Mouse (Mus musculus): ENCODE measurements at regions not wholly inside any gene's neighbourhood (a gene's known extent, or its start where the extent isn't known, plus 50 kb on each side); places are given as distances from the start of the nearest gene placed in this dataset.

DNA sequence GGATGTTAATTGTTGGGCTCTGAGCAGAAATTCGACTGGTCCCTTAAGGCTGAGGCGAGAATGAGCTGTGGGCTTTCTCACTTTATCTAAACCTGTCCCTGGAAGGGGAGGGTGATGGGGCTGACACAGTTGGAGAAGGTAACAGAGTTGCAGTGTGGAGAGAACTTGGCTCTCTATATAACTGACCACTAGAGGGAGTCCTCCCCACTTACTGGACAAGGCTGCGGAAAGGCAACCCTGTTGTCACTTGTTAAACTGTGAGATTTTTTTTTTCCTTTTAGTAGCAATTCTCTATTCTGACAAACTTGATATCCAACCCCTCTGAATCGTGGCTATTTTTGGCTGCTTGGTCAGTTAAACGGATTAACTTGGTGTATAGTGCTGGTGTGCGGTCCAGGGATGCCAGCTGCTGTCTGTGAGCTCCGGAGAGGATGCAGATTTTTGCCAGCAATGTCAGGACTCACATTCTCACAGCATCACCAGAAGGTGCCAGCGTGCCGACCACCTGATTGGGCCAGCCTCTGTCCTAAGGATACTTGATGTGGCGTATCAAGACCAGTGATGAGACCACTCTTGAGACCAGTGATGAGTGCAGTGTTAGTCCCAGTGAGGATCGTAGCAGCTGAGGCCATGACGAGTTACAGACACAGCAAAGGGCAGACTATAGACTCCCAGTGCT, 85.8 kb upstream of the Fam174b start:
- DNase-seq (ENCODE audit: low spot score), result peak; percentile 45
- H3K36me3 ChIP-seq (replicated peaks), result no peaks in the 10 kb centered on the region
- peaks cover 3% of the 10 kb centered on the region for H3K9me3 ChIP-seq
- no peak overlapping the region for H3K27ac ChIP-seq (replicated peaks)
- H3K4me1 ChIP-seq, result peaks cover 6% of the 10 kb centered on the region
- peaks cover 4% of the 10 kb centered on the region; the same call in 1 of the 2 replicates for H3K27me3 ChIP-seq (replicated peaks; ENCODE audit: low read depth, poor library complexity, severe bottlenecking)
- H3K4me3 ChIP-seq, result no peak overlapping the region
- 44% methylated on average over 12 of the region's 12 CpGs for WGBS

DNA sequence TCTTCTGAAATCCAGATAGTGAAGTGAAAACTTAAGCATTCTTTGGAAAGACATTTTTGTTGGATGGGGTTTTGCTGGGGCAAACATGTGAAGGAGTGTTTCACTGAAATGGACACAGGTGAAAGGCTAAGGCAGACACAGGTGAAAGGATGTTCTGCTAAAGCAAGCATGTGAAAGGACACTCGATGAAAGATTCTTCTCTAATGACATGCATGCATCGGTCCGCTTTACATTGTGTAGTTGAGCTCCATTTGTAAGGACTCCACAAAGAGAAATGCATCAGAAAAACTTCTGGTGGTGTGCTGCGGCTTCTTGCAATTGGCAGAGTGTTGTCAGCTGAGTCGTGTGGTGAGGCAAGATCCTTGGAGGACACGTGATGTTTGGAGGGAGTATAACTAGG, 89.2 kb upstream of the Fam174b start:
- no peaks in the 10 kb centered on the region for H3K36me3 ChIP-seq (replicated peaks)
- no peaks in the 10 kb centered on the region for H3K4me1 ChIP-seq
- 91% methylated on average over 6 of the region's 6 CpGs for WGBS
- DNase-seq (ENCODE audit: low spot score), result no peak
- peaks cover 4% of the 10 kb centered on the region; the same call in 1 of the 2 replicates for H3K27me3 ChIP-seq (replicated peaks; ENCODE audit: low read depth, poor library complexity, severe bottlenecking)
- no peak overlapping the region for H3K27ac ChIP-seq (replicated peaks)
- no peak overlapping the region for H3K4me3 ChIP-seq
- peaks cover 3% of the 10 kb centered on the region for H3K9me3 ChIP-seq

DNA sequence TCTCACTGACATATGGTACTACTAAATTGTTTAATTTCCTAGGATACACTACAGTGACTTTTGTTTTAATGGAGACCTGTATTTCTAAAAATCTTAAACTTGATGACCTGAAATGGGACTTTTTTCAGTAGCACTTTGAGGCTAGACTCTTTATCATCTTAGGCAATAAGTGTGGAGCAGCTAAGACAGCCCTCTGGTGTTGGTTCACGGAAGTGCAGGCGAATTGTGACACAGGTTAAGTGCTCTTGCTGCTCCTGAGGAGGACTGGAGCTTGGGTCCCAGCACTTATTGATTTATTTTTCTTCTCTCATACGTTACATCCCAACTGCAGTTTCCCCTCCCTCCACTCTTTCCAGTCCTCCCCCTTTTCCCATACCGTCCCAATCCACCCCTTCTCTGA, 92.1 kb upstream of the Fam174b start:
- Histone ChIP-seq H3K36me3 (replicated peaks) (no peaks in the 10 kb centered on the region), H3K27ac (replicated peaks) (no peak overlapping the region), H3K4me3 (no peak overlapping the region), H3K9me3 (peaks cover 3% of the 10 kb centered on the region), H3K4me1 (no peaks in the 10 kb centered on the region), H3K27me3 (replicated peaks; ENCODE audit: low read depth, poor library complexity, severe bottlenecking) (no peaks in the 10 kb centered on the region)
- peak; percentile 81 for DNase-seq (ENCODE audit: low spot score)
- 28% methylated on average over 4 of the region's 4 CpGs for WGBS

DNA sequence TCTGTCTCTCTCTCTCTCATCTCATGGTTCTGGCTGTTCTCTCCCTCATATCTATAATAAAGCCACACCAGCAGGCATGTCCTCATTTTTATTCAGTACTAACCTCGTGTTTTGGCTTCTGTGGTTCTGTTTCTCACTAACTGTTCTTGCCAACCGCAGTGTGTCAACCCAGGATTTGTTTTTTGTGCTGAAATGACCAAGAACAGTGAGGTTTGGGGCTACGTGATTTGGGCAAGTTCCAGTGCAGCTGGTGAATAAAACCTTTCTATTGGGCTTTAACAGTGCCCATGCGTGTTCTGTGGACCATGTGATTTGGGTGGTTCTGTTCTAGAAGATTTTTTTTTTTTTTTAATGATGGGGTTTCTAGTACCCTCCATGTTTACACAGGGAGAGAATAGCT, 93.0 kb upstream of the Fam174b start:
- Histone ChIP-seq H3K9me3 (peaks cover 3% of the 10 kb centered on the region), H3K4me3 (no peak overlapping the region), H3K27ac (replicated peaks) (no peak overlapping the region), H3K36me3 (replicated peaks) (no peaks in the 10 kb centered on the region), H3K4me1 (no peaks in the 10 kb centered on the region), H3K27me3 (replicated peaks; ENCODE audit: low read depth, poor library complexity, severe bottlenecking) (no peaks in the 10 kb centered on the region)
- 82% methylated on average over 4 of the region's 4 CpGs for WGBS
- no peak for DNase-seq (ENCODE audit: low spot score)

DNA sequence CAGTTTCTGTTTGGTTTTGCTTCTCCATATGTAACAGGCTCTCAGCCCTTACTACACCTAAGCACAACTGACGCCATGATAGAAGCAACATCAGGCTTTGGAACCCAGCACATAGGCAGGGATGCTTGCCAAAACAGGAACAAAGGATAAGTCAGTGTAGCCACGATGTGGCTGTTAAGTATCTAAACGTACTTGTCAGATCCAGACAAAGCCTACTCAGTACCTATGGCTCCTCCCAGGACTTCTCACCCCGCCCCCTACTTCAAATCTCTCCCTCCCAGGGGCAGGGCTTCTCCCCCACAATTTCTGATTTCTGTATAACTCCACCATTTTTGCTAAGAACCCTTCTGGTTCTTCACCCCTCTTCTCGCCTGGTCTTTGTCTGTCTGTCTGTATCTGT, 93.4 kb upstream of the Fam174b start:
- Histone ChIP-seq H3K27me3 (replicated peaks; ENCODE audit: low read depth, poor library complexity, severe bottlenecking) (no peaks in the 10 kb centered on the region), H3K4me3 (no peak overlapping the region), H3K27ac (replicated peaks) (no peak overlapping the region), H3K4me1 (no peaks in the 10 kb centered on the region), H3K36me3 (replicated peaks) (no peaks in the 10 kb centered on the region), H3K9me3 (peaks cover 3% of the 10 kb centered on the region)
- no peak for DNase-seq (ENCODE audit: low spot score)
- WGBS, result 65% methylated on average over 5 of the region's 5 CpGs

DNA sequence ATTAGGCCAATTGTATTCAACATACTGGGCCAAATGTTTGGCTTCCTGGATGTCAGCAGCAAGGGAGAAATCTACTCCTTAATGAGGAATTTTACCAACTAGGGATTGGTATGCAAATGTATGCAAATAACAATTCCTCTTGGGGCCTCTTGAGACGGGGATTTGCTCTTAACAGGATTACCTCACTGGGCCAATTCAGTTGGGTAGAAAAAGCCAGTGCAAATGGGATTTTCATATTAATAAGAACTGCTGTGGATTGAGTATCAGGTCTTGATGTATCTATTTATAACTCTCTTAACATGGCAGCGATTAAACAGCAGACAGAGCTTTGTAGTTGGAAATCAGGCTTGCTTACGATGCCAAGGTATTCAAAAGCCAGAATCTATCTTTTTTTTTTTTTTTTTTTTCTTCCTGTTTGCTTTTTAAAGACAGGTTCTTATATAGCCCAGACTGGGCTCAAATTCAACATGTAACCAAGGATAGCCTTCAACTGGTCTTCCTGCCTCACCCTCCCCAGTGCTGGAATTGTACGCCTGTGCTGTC, 95.7 kb upstream of the Fam174b start:
- 60% methylated on average over 4 of the region's 4 CpGs for WGBS
- Histone ChIP-seq H3K36me3 (replicated peaks) (no peaks in the 10 kb centered on the region), H3K4me1 (no peaks in the 10 kb centered on the region), H3K9me3 (no peaks in the 10 kb centered on the region), H3K27me3 (replicated peaks; ENCODE audit: low read depth, poor library complexity, severe bottlenecking) (no peaks in the 10 kb centered on the region), H3K4me3 (no peak overlapping the region), H3K27ac (replicated peaks) (no peak overlapping the region)
- DNase-seq (ENCODE audit: low spot score), result no peak

DNA sequence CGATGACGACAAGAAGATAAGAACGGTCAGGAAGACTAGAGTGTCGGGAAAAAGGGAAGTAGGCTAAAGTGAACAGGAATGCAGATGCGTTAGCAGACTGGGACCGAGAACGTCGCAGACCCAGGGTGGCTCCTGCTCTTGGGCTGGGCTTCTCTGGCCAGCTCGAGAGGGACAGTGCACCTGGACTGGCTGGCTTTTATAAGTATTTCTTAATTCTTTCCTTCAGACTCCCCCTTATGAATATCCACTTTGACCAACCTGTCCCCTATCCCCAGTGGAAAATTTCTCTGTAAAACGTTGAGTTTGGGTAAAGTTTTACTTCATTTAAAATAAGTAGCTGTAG, 96.1 kb upstream of the Fam174b start:
- Histone ChIP-seq H3K27ac (replicated peaks) (no peak overlapping the region), H3K9me3 (no peaks in the 10 kb centered on the region), H3K4me3 (no peak overlapping the region), H3K36me3 (replicated peaks) (no peaks in the 10 kb centered on the region), H3K4me1 (no peaks in the 10 kb centered on the region), H3K27me3 (replicated peaks; ENCODE audit: low read depth, poor library complexity, severe bottlenecking) (no peaks in the 10 kb centered on the region)
- DNase-seq (ENCODE audit: low spot score), result no peak
- whole genome bisulfite sequencing, result 63% methylated on average over 10 of the region's 10 CpGs

DNA sequence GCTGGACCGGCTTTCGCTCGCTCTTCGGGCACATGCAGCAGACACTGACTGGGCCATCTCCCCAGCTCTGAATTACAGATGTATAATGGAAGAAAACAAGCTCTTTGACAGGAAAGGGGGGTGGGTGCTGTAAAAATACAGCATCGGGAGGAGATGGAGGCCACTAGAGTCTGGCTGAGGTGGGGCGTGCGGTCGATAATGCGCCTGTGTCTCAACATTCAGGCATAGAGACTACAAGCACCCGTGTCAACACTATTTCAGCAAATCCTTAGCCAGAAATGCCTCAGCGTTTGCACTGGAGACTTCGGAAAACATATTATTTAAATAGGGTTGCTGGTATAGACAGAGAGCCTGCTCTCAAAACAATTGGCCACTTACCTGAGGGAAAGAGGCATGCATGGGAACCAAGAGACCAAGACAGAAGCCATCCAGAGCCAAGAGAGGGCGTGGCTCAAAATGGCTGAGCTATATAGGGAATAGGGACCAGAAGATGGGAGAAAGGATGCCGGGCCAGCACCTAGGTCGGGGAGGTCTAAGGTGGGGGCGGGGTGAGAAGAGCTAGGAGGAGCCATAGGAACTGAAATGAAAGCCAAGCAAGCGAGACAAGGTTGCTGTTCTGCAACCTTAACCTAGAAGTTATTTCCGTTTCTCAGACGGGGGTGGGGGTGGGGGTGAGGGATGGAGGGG, 96.7 kb upstream of the Fam174b start:
- no peaks in the 10 kb centered on the region for H3K4me1 ChIP-seq
- no peaks in the 10 kb centered on the region for H3K9me3 ChIP-seq
- no peak for DNase-seq (ENCODE audit: low spot score)
- H3K36me3 ChIP-seq (replicated peaks), result no peaks in the 10 kb centered on the region
- no peak overlapping the region for H3K4me3 ChIP-seq
- WGBS, result 83% methylated on average over 19 of the region's 19 CpGs
- no peak overlapping the region for H3K27ac ChIP-seq (replicated peaks)
- no peaks in the 10 kb centered on the region for H3K27me3 ChIP-seq (replicated peaks; ENCODE audit: low read depth, poor library complexity, severe bottlenecking)

DNA sequence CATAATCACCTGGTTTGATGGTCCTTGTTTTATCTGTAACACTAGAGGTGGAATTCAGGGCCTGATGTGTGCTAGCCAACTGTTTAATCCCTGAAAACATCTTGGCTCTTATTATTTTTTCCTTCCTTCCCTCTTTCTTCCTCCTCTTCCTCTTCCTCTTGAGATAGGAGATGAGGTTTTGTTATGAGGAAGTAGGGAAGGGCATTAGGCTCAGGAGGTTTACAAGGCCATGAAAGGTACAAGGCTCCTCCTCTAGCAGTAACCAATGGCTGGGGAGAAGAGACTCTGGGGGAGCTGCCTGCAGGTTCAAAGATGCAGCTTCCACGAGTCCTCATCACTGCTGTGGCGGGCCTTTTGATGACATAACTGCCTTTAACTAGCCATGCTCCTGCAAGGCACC, 98.6 kb upstream of the Chd2 start:
- peaks cover 17% of the 10 kb centered on the region for H3K4me1 ChIP-seq
- WGBS, result 65% methylated on average over 2 of the region's 2 CpGs
- DNase-seq (ENCODE audit: low spot score), result no peak
- H3K9me3 ChIP-seq, result no peaks in the 10 kb centered on the region
- H3K36me3 ChIP-seq (replicated peaks), result no peaks in the 10 kb centered on the region
- H3K27me3 ChIP-seq (replicated peaks; ENCODE audit: low read depth, poor library complexity, severe bottlenecking), result no peaks in the 10 kb centered on the region
- H3K4me3 ChIP-seq, result no peak overlapping the region
- no peak overlapping the region for H3K27ac ChIP-seq (replicated peaks)

DNA sequence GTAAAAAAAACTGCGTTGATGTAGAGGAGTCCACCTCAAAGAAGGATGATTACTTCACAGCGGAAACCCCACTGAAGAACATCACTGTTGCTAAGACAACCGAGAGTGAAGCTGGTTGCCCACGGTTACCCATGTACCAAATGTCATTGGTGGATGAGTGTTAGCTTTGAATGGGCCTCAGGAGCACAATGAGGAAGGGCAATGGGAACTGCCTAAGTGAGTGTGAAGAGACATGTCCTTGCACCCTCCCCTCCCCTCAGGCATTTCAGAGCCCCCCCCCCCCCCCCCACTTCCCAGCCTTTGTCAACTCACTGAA, 96.1 kb upstream of the Chd2 start:
- DNase-seq (ENCODE audit: low spot score), result peak; percentile 32
- no peak overlapping the region for H3K27ac ChIP-seq (replicated peaks)
- H3K4me3 ChIP-seq, result no peak overlapping the region
- no peaks in the 10 kb centered on the region for H3K27me3 ChIP-seq (replicated peaks; ENCODE audit: low read depth, poor library complexity, severe bottlenecking)
- H3K4me1 ChIP-seq, result peaks cover 17% of the 10 kb centered on the region
- H3K36me3 ChIP-seq (replicated peaks), result no peaks in the 10 kb centered on the region
- WGBS, result 72% methylated on average over 4 of the region's 4 CpGs
- no peaks in the 10 kb centered on the region for H3K9me3 ChIP-seq

DNA sequence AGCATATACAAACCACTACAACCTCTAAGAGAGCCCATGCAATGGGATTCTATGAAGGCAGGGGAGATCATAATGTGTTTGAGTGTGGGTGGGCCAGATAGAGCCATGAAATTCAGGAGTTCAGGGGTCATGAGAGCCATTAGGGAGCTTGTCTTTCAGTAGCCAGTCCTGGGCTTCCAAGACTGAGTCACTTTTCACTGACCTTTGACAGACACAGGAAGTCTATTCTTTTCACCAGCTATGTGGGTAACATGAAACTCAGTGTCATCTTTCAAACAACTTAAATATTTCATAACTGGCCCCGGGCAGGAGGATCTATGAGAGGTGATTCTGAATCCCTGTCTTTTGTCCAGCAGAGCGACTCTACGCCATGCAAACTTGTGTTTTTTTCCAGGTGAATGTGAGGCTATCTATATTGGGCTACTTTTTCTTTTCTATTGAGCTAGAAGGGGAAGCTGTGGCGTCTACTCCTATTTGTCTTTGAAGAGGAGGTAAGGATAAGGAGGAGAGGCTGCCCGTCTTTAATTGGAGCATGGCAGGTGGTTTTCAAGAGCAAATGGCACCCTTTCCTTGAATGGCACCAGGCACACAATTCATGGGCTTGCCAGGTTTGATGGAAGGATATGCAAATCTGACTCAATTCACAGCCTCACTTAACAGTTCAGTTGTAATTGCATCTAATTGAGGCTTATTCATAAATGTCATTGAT, 95.6 kb upstream of the Chd2 start:
- peaks cover 17% of the 10 kb centered on the region for H3K4me1 ChIP-seq
- no peaks in the 10 kb centered on the region for H3K36me3 ChIP-seq (replicated peaks)
- WGBS, result 64% methylated on average over 5 of the region's 5 CpGs
- no peaks in the 10 kb centered on the region for H3K27me3 ChIP-seq (replicated peaks; ENCODE audit: low read depth, poor library complexity, severe bottlenecking)
- H3K4me3 ChIP-seq, result no peak overlapping the region
- H3K9me3 ChIP-seq, result no peaks in the 10 kb centered on the region; the same call in 1 of the 2 replicates
- DNase-seq (ENCODE audit: low spot score), result no peak
- H3K27ac ChIP-seq (replicated peaks), result no peak overlapping the region

DNA sequence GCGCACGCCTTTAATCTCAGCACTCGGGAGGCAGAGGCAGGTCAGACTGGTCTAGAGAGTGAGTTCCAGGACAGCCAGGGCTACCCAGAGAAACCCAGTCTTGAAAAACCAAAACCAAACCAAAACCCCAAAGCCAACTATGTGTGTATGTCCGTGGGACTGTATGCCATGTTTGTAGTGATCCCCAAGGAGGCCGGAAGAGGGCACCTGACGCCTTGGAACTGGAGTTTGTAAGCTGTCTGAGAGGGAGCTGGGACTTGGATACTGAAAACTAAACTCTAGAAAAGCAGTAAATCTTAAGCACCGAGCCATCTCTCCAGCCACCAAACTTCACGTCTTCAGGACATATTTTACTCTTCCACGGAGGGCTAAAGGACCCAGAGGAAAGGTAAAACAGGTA, 93.8 kb upstream of the Chd2 start:
- no peak for DNase-seq (ENCODE audit: low spot score)
- H3K36me3 ChIP-seq (replicated peaks), result no peaks in the 10 kb centered on the region
- peaks cover 22% of the 10 kb centered on the region for H3K4me1 ChIP-seq
- 94% methylated on average over 9 of the region's 9 CpGs for WGBS
- H3K4me3 ChIP-seq, result no peak overlapping the region
- no peaks in the 10 kb centered on the region for H3K27me3 ChIP-seq (replicated peaks; ENCODE audit: low read depth, poor library complexity, severe bottlenecking)
- H3K27ac ChIP-seq (replicated peaks), result no peak overlapping the region
- H3K9me3 ChIP-seq, result no peaks in the 10 kb centered on the region; the same call in 1 of the 2 replicates

DNA sequence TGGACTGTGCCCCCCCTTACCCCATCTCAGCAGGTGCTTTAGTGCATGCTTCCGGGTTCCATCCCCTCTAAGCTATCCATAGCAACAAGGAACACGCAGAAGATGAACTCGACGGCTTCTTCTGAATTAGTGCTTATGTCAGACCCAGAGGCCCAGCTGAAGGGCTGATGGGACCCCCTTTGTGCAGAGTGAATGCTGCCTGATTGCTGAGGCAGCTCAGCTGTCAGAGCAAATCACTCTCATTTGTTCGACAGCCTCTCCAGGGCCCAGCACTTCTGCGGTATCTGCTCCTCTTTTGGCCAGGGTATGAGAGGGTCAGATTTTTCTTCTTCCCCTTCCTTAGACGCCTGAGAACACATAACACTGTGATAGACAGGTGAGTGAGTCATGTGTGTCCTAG, 89.2 kb upstream of the Chd2 start:
- Histone ChIP-seq H3K36me3 (replicated peaks) (no peaks in the 10 kb centered on the region), H3K4me3 (no peak overlapping the region), H3K9me3 (no peaks in the 10 kb centered on the region; the same call in 1 of the 2 replicates), H3K4me1 (peaks cover 14% of the 10 kb centered on the region), H3K27ac (replicated peaks) (no peak overlapping the region), H3K27me3 (replicated peaks; ENCODE audit: low read depth, poor library complexity, severe bottlenecking) (no peaks in the 10 kb centered on the region)
- 61% methylated on average over 7 of the region's 7 CpGs for WGBS
- DNase-seq (ENCODE audit: low spot score), result no peak
